Mouse (Mus musculus) adrenal gland, adult 8-10 months (tissue): ENCODE measurements around the gene Tbc1d9b. TPM values are rescaled to one million over a fixed set of nuclear protein-coding genes. Genes with fewer than 3 reads are reported as not detected.
"Not testable (repeated sequence)": the region's sequence is repeated elsewhere in the genome, so short reads cannot be mapped to it uniquely, and the experiment has no call there.

Source experiments
- DNase-seq: peaks from one replicate; pipeline ENCODE4 v3.0.0; 2022
- total RNA-seq, 4 experiments: library from RNA; stranded (reverse); gene quantifications; 2 replicates each; pipeline ENCODE4 v1.2.4; 2022

Tbc1d9b gene
- 100 to 1,000 TPM; 154 to 260 (median 207) TPM for total RNA-seq

DNA sequence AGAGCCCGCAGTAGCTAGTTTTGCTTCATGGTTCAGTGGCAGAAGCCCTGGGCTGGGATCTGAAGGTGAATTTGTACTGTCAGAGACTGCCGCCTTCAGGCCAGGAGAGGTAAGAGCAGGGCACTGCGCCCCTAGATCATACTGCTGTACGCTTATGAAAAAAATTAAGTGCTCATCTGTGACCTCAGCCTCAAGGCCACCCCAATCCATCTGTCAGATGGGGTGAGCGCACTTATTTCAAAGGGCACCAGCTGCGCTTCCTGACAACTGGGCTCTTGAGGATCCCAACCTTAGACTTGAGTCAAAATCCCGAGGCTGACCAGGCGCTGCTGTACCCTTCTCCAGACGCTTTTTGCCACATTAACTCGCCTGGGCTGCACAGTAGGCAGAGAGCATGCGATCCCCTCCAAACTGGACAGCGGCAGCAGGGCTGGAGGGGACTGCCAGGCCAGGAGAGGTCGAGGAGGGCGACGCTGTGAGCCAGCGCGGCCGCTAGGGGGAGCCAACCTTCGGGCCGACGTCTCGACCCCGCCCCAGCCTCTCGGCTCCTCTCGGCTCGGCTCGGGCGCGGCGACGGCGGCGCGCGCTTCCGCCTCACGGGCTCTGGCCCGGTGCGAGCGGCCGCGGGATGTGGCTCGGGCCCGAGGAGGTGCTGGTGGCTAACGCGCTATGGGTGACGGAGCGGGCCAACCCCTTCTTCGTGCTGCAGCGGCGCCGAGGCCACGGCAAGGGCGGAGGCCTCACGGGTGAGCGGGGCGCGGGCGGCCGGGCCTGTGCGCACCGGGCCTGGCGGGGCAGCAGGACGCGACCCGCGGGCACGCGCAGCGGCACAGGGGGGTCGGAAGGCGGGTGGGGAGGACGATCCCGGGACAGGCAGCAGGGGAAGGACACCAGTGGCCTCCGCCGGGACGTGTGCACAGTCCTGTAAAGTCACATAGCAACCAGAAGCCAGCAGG lies at the start of gene Tbc1d9b:
Gene Tbc1d9b, plus strand, starts transcription at position 586 of the 956 bp plus-strand sequence.
- DNase-seq, result peak; percentile 89

DNA sequence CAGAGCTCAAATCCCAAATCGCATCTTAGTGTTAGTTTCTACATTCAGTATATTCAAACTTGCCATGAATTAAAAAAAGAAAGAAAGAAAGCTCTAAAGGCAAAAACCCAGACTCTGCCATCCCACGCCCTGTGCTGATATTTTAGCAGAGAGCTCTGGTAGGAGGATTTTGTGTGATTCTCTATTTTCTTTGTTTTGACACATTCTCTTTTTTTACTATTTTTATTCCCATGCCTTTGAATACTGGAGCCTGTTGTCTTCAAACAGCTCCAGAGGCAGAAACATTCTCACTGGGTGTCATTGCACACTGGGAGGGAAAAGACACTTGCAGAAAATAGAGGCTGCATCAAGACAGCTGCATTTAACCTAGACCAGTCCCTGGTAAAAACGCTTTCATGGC lies 45.0 kb upstream of the Tbc1d9b start:
- no peak for DNase-seq

DNA sequence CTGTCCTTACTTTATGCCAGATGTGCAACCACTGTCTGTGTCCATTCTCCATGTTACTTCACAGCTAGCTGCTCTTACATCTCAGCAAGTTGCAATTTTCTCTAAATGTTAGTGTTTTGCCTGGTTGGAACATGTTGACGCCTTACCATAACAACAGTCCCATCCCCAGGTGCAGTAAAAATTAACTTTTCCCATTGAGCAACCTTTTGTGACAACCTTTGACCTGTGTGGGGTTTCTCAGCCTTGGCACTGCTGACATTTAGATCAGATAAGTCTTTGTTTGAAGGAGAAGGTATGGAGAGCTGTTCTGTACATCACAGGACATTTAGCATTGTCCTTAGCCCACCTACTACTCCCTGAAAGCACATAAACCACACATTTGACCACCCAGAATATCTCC lies 41.4 kb upstream of the Tbc1d9b start:
- DNase-seq, result no peak

DNA sequence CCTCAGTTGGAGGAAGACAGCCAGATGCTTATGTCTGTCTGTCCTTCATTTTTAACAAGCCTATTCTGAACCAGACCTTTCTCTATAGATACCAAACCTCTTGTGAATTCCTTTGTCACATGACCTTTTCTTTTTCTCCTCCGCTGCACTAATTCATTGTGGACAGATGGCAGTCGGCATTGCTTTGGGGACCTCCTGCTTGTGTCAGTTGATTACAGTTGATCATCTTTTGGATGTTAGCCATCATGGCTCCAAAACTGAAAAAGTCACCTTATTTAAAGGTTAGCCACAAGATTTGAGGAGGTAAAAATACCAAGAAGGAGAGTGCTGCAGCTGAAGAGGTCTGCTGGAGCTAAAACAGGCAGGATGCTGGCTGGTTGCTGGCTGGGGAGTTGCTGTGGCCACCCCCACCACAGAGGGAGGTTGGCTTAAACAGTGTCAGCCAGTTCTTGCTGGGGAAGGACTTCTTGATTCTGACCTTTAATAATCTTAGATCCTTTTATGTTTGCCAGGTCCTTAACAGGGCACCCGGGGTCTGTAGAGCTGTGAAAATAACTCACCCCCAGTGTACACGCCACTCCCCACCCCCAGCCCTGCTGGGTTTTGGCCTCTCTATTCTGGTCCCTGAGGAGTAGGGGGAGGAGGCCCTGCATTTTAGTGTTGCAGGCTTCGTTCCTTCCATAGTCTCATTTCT lies 40.1 kb upstream of the Tbc1d9b start:
- no peak for DNase-seq

DNA sequence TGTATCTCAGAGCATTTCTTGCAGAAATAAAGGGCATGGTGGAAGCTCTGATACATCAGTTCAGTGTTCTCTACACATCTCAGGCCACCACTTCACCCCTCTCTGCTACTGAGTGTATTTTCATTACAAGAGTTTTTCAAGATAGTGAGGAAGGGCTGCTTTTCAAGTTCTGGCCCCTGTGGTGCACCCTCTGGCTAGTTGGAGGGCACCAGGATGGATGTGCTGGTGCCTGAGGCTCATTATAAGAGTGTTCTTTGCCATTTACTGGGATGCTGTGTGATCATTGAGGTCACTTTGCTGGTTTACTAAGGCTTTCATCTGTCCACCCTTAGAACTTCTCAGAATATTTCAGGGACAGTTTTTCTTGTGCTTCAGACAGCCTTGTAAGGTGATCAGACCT lies 39.5 kb upstream of the Tbc1d9b start:
- DNase-seq, result no peak

DNA sequence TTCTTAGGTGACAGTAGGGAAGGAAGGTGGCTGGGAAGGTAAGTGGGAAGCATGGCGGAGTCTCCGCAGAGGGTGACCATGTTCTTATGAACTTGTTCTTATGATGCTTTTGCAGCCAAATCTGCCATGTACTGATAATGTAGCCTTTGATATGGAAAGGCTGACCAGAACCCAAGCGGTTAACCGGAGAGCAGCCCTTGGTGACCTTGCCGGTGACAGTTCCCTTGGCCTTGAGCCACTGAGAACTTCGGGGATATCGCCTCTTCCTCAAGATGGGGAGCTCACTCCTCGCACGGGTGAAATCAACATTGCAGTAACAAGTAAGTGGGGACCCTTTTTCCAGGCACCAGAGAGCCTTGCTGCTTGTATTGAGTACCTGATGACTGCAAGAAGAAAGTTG lies 35.5 kb upstream of the Tbc1d9b start:
- no peak for DNase-seq

DNA sequence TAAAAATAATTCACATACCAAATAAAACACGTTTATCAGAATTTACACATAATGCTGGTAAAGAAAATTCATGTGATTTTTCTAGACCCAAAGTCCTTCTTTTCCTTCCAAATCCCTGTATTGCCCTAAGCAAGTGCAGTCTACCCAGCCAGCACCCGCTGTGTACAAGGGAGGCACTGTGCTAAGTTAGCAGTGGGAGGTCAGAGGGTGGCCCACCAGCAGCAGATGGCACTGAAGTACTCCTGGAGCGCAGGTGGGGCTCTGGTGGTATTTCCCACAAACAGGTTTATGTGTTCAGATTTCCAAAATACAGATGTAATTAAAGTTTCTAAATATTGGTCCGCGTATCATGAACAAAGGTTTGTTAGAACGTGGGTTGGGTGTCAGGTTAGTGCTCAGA lies 34.1 kb upstream of the Tbc1d9b start:
- no peak for DNase-seq

DNA sequence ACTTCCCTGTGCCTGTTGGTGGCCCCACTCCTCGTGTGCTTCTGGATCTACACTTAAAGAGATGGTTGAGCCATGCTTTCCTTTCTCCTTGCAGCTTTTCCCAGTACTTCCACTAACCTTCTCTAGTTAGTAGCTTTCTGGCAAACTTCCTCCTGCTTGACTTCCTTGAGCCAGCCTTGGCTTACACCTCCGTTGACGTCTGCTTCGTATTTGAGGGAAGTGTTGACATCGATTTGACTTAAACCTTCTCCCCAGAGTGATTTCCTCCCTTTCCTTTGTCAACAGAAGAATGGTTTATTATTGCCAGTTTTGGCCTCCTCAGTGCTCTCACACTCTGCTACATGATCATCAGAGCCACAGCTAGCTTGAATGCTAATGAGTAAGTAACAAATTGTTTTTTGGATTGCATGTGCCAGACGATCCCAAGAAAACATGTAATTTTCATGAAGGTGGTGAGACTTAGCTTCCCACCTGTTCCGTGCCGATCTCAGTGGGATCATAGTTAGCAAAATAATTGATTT lies 32.2 kb upstream of the Tbc1d9b start:
- no peak for DNase-seq

DNA sequence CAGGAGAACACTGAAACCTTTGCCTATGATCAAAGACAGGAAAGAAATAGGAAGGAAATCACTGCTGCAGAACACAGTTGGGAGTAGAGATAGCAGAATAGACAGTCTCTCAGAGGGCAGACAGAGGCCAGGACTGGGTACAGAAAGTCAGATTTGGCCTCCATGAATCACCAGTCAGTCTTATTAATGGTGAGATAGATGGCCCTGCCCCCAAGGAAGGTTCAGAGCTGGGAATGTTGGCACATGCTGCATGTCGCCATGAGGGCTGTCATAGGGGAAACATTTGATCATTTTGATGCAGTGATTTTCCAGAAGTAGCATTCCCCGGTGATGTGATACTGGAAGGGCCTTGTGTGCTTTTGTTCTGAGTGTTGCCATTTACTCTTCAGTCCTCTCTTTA lies 31.5 kb upstream of the Tbc1d9b start:
- peak; percentile 73 for DNase-seq

DNA sequence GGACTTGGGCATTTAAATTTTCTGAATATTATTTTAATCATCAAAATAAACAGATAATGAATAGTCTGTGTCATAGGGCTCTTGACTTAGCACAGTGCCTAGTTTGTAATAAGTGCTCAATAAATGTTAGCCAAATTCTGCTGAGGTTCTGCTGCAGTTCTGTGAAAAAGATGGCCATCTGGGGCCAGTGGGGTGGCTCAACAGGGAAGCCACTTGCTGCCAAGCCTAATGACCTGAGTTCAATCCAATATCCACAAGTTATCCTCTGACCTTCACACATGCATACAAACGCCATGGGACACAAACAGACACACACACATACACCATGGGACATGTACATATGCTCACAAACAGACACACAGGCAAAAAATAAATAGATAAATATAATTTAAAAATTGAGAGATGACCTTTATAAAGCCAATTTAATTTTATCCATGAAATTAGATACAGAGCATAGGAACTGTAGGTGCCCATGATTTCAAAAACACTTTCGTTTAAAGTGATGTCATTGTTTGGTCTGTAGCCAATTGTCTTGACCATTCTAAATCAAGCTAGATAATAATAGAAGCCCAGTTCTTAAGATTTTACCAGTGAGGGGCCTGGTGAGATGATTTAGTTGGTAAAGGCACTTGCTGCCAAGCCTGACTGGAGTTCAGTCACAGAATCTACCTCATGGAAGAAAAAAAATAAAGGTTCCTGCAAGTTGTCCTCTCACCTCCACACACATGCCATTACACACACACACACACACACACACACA lies 30.5 kb upstream of the Tbc1d9b start:
- no peak for DNase-seq

DNA sequence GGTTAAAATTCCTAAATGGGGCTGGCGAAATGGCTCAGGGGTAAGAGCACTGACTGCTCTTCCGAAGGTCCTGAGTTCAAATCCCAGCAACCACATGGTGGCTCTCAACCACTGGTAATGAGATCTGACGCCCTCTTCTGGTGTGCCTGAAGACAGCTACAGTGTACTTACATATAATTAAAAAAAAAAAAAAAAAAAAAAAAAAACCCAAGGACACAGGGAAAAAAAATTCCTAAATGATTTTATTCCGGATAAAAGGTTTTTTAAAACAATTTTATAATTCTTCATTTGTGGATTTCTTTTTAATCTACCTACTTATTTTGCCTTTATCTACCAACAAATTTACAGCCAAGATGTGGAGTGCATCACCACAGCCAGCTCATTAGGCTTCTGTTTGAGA lies 29.2 kb upstream of the Tbc1d9b start:
- not testable (repeated sequence) for DNase-seq

DNA sequence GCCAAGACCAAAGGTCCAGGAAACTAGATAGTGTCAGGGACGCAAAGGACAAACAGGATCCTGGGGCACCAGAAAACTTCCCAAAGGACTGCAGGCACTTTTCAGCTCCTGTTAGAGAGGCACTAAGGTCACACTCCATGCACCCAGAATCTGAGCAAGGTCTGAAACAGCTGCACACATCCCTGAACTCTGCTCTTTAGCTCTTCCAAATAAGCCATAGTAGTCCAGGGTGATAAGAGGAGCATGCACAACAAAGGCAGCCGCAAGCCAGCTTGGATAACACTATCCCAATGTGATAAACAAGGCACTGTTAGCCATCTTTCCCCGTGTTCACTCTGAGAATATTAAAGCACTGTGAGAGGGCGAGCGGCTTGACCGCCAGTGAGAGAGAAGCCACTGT lies 27.2 kb upstream of the Tbc1d9b start:
- DNase-seq, result no peak

DNA sequence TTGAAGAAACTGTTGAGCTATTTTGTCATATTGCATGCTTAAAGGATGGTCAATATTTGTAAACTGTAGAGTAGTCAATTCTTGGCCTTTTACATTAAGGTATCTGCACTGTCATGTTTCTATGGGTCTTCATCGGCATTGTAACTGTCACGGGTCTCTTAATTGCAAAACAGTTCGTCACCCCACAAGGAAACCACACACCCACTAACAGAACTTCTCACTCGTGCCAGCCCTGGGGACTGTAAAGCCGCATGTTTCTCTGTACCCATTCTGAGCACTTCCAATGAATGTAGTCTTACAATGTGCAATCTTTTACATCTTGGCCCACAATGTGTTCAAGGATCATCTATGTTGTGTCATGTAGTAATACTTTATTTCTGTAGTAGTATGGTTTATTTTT lies 26.0 kb upstream of the Tbc1d9b start:
- no peak for DNase-seq

DNA sequence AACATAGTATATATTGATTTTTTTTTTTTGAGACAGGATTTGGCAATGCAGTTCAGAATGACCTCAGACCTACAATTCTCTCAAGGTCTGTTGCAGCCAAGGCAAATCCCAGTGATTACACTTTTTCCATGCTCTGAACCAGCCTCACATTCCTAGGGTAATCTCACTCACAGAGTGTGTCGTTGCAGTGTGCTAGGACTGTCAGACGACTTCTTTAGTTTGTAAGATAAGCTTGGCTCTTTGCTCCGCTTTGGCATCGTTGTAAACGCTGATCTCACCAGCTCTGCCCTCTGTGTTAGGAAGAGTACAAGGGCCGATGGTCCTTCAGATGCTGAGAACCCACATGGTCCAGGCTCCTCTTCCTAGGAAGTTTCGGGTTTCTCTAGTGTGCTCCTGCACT lies 25.2 kb upstream of the Tbc1d9b start:
- DNase-seq, result no peak

DNA sequence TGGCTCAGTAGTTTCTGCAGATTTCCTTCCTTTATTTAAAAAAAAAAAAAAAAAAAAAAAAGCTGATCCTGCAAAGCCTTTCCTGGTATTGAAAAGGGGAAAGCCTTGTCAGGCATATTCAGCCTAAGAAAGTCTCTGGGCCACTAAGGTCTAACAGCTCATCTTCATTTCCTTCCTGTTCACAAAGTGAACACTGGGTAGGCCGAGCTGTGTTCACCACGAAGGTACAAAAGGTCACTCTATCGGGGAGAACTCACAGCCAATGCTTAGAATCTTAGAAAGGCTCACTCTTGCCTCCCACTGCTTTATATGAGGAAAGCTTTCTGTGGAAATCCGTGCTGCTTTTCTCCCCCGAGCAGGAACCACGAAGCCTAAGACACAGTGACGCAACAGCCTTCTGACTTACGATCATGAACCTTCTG lies 22.4 kb upstream of the Tbc1d9b start:
- DNase-seq, result no peak

DNA sequence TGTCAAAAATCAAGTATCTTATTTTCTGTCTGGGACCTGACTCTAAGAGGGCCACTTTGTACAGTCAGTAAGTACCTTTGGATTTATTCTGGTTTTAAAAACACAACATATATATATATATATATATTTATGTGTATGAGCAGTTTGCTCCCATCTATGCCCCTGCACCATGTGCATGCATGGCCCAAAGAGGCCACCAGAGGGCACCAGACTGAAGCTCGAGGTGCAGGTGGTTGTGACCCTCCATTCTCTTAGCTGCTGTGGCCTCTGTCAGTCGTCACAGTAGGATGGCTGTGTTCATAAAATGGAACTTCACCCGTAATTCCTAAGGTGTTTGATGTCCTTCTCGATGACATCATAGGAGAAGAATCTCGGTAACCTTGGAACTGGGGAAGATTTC lies 16.9 kb upstream of the Tbc1d9b start:
- no peak for DNase-seq

DNA sequence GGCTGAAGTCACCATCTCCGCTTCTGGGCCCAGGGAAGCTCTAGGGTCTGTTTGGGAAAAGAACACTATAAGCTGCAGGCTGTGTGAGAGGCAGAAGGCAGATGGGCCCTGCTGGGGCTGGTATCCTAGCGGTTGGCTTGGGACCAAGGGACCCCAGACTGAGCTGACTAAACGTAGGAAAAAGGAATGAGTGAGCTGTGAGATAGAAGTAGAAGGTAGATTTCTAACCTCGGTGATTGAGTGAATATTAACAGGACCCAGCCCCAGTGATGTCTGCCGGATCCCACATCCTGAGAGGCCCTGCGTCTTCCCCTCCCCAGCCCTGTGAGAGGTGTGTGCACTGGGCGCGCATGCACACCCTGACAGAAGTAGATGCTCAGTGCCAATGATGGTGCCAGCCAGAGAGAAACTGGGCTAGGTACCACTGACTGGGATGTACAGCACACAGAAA lies 8.5 kb upstream of the Tbc1d9b start:
- no peak for DNase-seq

DNA sequence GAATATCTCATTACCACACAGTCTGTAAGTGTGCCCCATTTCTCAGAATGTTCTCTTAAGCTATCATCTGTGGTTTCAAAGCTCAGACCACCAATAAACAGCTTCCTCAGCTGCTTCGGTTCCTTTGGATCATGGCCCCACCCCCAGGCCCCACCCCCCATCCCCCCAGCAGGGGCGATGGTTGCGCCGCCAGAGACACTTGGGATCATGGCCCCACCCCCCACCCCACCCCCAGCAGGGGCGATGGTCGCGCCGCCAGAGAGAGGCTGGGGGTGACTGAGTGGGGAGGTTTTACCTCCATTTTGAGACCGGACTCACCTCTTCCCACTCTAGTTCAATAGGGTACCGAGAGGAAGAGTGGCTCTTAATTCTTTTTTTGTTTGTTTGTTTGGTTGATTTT lies 3.4 kb upstream of the Tbc1d9b start:
- no peak for DNase-seq

DNA sequence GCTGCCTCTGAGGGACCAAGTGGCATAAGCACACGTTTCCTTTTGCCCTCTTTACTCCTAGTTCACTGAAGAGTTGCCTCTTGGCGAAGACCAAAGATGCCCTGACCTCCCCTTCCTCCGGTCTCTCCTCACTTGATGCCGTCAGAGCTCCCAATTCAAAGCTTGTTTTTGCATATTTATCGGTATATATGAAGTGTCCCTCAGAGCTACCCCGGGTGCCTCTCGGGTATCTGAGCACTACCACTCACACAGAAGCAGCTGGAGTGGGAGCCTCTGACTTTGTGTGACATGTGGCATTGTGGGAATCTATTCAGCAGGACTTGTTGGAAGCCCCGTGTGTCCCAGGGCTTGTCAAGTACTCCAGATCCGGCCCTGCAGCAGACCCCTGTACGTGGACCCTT lies 605 bp downstream of the Tbc1d9b start:
- DNase-seq, result no peak

DNA sequence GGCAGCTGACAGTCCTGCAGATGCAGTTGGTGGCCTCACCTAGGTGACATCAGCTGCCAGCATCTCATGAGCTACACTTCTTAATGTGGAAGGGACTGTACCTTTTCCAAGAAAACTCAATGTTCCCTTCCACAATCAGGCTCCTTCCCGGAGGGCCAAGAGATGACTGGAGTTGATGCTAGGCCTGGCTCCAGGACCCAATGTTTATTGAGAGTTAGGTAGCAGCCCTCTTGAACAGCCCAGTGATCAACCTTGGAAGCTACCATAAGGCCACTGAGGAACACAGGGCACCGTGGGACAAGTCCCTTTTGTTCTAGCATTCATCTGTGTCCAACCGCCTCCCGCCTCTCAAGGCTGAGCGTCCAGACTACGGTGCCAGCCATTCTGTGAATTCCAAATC lies 1.1 kb downstream of the Tbc1d9b start:
- DNase-seq, result no peak

DNA sequence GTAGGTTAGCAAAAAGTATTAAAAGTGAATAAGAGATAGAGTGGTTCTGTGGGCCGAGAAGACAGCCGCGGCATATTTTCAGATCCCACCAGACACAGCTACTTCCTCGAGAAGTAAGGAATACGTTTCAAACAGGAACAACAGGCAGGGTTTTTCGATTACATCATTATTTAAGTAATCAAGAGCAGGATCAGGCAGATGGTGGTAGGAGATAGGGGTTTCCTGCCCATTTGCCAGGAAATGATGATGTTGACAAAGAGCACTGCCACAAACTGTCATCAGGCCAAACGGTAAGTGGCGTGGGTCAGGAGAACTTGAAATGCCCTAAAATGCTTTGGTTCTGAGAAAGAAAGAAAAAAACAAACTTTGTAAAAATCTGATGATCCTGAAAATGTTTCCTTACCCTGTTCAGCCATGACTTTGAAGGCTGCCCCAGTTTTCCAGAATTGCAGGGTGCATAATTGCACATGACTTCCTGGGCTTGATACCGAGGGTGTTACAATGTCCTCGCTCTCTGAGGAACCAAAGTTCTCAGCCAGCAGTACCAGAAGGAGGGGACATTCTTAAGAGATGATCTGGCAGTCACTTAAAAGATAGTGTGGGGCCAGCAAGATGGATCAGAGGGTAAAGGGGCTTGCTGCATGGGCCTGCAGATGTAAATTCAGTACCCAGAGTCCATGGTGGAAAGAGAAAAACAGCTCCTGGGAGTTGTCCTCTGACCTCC lies 3.1 kb downstream of the Tbc1d9b start:
- DNase-seq, result no peak

DNA sequence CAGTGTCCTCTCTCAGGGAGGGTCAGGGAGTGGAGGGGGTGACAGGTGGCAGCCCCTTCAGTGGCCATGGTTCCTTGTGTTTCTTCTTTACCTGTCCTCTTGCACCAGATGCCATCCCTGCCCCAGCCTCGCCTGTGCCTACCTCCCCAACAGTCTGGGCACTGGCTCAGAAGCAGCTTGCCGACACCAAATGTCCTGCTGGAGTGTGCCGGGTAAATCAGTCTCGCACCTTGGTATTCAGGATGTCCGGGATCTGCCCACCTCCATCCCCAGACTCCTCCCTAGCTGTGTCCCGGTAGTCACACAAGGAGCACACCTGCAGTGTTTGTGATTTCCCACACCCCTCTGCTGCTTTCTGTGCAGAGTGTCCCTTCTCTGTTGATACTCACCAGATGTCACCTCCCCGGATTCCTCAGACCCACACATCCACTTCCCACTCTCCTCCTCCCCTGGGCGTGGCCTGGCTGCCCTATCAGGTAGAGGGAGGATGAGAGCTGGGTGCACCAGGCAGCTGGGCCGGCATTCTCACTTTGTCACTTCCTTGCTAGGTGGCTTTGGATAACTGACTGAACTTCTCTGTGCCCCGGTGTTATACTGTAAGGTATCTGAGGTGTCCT lies 7.1 kb downstream of the Tbc1d9b start:
- DNase-seq, result no peak
